Mouse (Mus musculus) lung, embryonic 16.5 days (tissue): ENCODE data around the gene Fbln2. TPM values are rescaled to one million over a fixed set of nuclear protein-coding genes. Genes with fewer than 3 reads are reported as not detected.

Experiments used
- ATAC-seq: fragments of 200-750 bp; cut with Nextera tagmentation; 2 replicates; pipeline ENCODE4 v1.8.0; 2017; ENCODE audit warnings: low read depth, mild to moderate bottlenecking, moderate library complexity
- H3K27ac ChIP-seq: fragments of 300-500 bp; sonication (generic); 2 replicates; pipeline ENCODE4 v1.5.1; 2014; ENCODE audit warnings: mild to moderate bottlenecking, control low read depth, low read length
- H3K27me3 ChIP-seq: fragments of 300-500 bp; sonication (generic); 2 replicates; pipeline ENCODE4 v1.6.1; 2014; ENCODE audit warnings: low read depth, low read length, mixed read lengths; ENCODE audit not compliant: control insufficient read depth, insufficient read depth
- H3K36me3 ChIP-seq: fragments of 300-500 bp; sonication (generic); 2 replicates; pipeline ENCODE4 v1.6.1; 2014; ENCODE audit warnings: low read length; ENCODE audit not compliant: control insufficient read depth, insufficient read depth
- H3K4me1 ChIP-seq: fragments of 300-500 bp; sonication (generic); replicated peaks from 2 replicates; pipeline ENCODE4 v1.6.1; 2014; ENCODE audit warnings: low read length, mixed read lengths; ENCODE audit not compliant: control insufficient read depth, insufficient read depth
- H3K4me2 ChIP-seq: fragments of 300-500 bp; sonication (generic); 2 replicates; pipeline ENCODE4 v1.6.1; 2014; ENCODE audit warnings: low read depth, low read length, control low read depth
- H3K4me3 ChIP-seq: fragments of 300-500 bp; sonication (generic); 2 replicates; pipeline ENCODE4 v1.5.1; 2014; ENCODE audit warnings: mild to moderate bottlenecking, low read length, control low read depth
- H3K9ac ChIP-seq: fragments of 300-500 bp; sonication (generic); 2 replicates; pipeline ENCODE4 v1.6.1; 2014; ENCODE audit warnings: low read length, control low read depth
- H3K9me3 ChIP-seq: fragments of 300-500 bp; sonication (generic); 2 replicates; pipeline ENCODE4 v1.6.1; 2016; ENCODE audit warnings: low read length; ENCODE audit not compliant: control insufficient read depth
- WGBS: fragments of 180-500 bp; shearing (Covaris S2); extraction: QIAGEN DNeasy Blood & Tissue Kit; methylation state at CpG from one replicate; pipeline ENCODE4 v1.1.7; 2014; 5-methylcytosine and 5-hydroxymethylcytosine counted together
- polyA plus RNA-seq: library from polyadenylated mRNA; unstranded; fragments of >200 nt; fragmentation: Nextera tagmentation; extraction: Ambion mirVana; gene quantifications from 2 replicates; pipeline ENCODE4 v1.2.1, GENCODE M21; 2015

The Fbln2 gene
- polyA plus RNA-seq, 1 experiment from 2014 or later = 68.5 TPM

- no peak for ATAC-seq
- WGBS = 78% methylated on average over 3 of the region's 3 CpGs
Measured at GRCm38 (mm10) chr6:91174211-91174610, 38.0 kb upstream of the Fbln2 start.

GRCm38 (mm10) chr6:91180767-91181171 lies 31.5 kb upstream of the Fbln2 start:
- Histone ChIP-seq H3K4me2 (no peak overlapping the region), H3K36me3 (no peaks in the 10 kb centered on the region), H3K9ac (no peak overlapping the region), H3K4me3 (no peak overlapping the region), H3K4me1 (peaks cover 3% of the 10 kb centered on the region), H3K27ac (no peak overlapping the region), H3K9me3 (no peaks in the 10 kb centered on the region), H3K27me3 (no peaks in the 10 kb centered on the region)
- 55% methylated on average over 9 of the region's 9 CpGs for WGBS
- ATAC-seq = no peak

More at GRCm38 (mm10) chr6:91174211-91174610, 38.0 kb upstream of the Fbln2 start:
- Histone ChIP-seq H3K4me3 (no peak overlapping the region), H3K4me1 (no peaks in the 10 kb centered on the region), H3K9ac (no peak overlapping the region), H3K27ac (no peak overlapping the region), H3K36me3 (no peaks in the 10 kb centered on the region), H3K9me3 (no peaks in the 10 kb centered on the region), H3K27me3 (no peaks in the 10 kb centered on the region), H3K4me2 (no peak overlapping the region)

DNA sequence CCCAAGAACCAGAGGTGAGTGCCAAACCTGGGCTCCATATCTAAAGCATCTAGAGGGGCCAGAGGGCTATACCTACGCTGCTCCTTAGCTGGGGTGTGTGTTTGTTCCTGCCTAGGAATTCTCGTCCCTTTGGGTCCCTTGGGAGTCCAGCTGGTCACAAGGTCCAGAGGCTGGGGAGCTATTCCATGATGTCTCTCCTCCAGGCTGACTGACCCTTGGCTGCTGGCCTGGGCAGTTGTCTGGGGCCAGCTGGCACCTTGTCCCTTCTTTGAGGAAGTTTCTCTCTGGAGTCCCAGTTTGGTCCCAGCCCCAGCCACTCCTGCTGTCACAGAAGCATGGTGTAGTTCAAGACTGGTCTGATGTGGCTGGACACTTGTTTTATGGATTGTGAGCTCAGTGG lies 30.9 kb upstream of the Fbln2 start:
- no peak overlapping the region for H3K27ac ChIP-seq
- H3K9me3 ChIP-seq = no peaks in the 10 kb centered on the region
- no peaks in the 10 kb centered on the region for H3K27me3 ChIP-seq
- H3K9ac ChIP-seq = no peak overlapping the region
- 46% methylated on average over 2 of the region's 2 CpGs for WGBS
- ATAC-seq = no peak
- no peaks in the 10 kb centered on the region for H3K36me3 ChIP-seq
- peaks cover 3% of the 10 kb centered on the region for H3K4me1 ChIP-seq
- no peak overlapping the region for H3K4me3 ChIP-seq
- no peak overlapping the region for H3K4me2 ChIP-seq

- H3K4me2 ChIP-seq = no peak overlapping the region
- H3K9ac ChIP-seq = no peak overlapping the region
- no peak for ATAC-seq
- H3K4me3 ChIP-seq = no peak overlapping the region
- 73% methylated on average over 4 of the region's 4 CpGs for WGBS
- no peaks in the 10 kb centered on the region for H3K27me3 ChIP-seq
- no peaks in the 10 kb centered on the region for H3K36me3 ChIP-seq
- no peak overlapping the region for H3K27ac ChIP-seq
- no peaks in the 10 kb centered on the region for H3K9me3 ChIP-seq
- peaks cover 3% of the 10 kb centered on the region for H3K4me1 ChIP-seq
Measured at GRCm38 (mm10) chr6:91182075-91182490, 30.2 kb upstream of the Fbln2 start.

- H3K9me3 ChIP-seq = no peaks in the 10 kb centered on the region
- no peak overlapping the region for H3K4me2 ChIP-seq
- peaks cover 3% of the 10 kb centered on the region for H3K4me1 ChIP-seq
- no peak overlapping the region for H3K4me3 ChIP-seq
- no peak for ATAC-seq
- H3K9ac ChIP-seq = no peak overlapping the region
- WGBS = 18% methylated on average over 1 of the region's 1 CpGs
- H3K36me3 ChIP-seq = no peaks in the 10 kb centered on the region
- no peak overlapping the region for H3K27ac ChIP-seq
- H3K27me3 ChIP-seq = no peaks in the 10 kb centered on the region
Measured at GRCm38 (mm10) chr6:91183041-91183440, 29.2 kb upstream of the Fbln2 start.

- H3K4me1 ChIP-seq = peaks cover 3% of the 10 kb centered on the region
- H3K9ac ChIP-seq = no peak overlapping the region
- ATAC-seq = no peak
- WGBS = 56% methylated on average over 2 of the region's 2 CpGs
- no peak overlapping the region for H3K4me3 ChIP-seq
- no peak overlapping the region for H3K4me2 ChIP-seq
- H3K27ac ChIP-seq = no peak overlapping the region
- no peaks in the 10 kb centered on the region for H3K36me3 ChIP-seq
- no peaks in the 10 kb centered on the region for H3K9me3 ChIP-seq
- H3K27me3 ChIP-seq = no peaks in the 10 kb centered on the region
Measured at GRCm38 (mm10) chr6:91183980-91184379, 28.3 kb upstream of the Fbln2 start.

- no peak overlapping the region for H3K4me2 ChIP-seq
- no peaks in the 10 kb centered on the region for H3K27me3 ChIP-seq
- peaks cover 3% of the 10 kb centered on the region for H3K4me1 ChIP-seq
- H3K4me3 ChIP-seq = no peak overlapping the region
- H3K36me3 ChIP-seq = no peaks in the 10 kb centered on the region
- WGBS = 58% methylated on average over 3 of the region's 3 CpGs
- no peaks in the 10 kb centered on the region for H3K9me3 ChIP-seq
- H3K27ac ChIP-seq = no peak overlapping the region
- no peak overlapping the region for H3K9ac ChIP-seq
- ATAC-seq = no peak
Measured at GRCm38 (mm10) chr6:91184776-91185175, 27.5 kb upstream of the Fbln2 start.

DNA sequence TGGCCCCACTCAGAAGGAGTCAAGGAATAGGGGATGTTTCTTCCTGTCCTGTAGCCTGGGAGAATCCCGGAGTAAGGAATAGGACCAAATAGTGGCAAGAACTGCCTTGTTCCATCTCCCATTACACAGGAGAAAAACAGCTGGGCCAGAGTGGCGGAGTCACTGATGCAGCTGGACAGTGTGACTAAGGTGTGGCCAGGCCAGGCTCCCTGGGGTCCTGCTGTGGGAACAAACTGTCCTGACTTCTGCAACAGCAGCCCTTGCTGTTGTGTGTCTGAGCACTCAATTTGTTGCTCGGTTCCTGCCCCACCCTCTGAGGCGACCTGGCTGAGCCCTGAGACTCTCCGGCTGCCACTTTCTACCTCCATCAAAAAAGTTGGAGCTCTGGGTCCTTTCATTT lies 26.8 kb upstream of the Fbln2 start:
- Histone ChIP-seq H3K27ac (no peak overlapping the region), H3K4me1 (peaks cover 3% of the 10 kb centered on the region), H3K36me3 (no peaks in the 10 kb centered on the region), H3K4me3 (no peak overlapping the region), H3K9ac (no peak overlapping the region), H3K27me3 (no peaks in the 10 kb centered on the region), H3K4me2 (no peak overlapping the region), H3K9me3 (no peaks in the 10 kb centered on the region)
- 71% methylated on average over 5 of the region's 5 CpGs for WGBS
- ATAC-seq = no peak

DNA sequence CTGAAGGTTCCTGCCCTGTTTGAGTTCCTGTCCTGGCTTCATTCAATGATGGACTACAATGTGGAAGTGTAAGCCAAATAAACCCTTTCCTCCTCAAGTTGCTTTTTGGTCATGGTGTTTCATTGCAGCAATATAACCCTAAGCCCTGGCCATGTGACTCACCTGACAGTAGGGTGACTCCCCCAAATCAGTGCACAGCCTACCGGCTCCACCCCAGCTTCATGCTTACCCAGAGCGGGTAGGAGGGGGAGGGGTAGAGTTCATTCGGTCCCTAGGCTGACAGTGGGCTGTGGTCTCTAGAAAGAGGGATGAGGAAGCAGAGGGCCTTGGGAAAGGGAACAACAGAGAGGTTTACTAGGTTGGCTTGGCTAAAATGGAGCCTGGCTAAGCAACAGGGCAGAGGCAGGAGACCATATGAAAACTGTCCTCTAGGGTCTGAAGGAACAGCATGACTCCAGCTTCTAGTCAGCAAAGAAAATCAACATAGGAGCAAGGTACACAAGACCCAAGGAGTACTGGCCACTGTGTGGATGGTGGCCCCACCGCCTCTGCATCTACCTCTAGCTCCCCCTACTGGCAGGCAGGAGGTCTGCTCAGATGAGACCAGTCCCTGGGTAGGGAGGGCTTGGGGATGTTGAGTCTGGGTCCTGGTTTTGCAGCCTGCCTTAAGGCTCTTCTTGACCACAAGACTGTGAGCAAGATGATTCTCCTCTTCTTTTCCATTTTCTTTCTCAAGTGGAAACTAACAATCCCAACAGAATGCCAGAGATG lies 25.9 kb upstream of the Fbln2 start:
- WGBS = 53% methylated on average over 4 of the region's 4 CpGs
- H3K4me3 ChIP-seq = no peak overlapping the region
- no peak overlapping the region for H3K27ac ChIP-seq

More for the DNA sequence above, 25.9 kb upstream of the Fbln2 start:
- no peaks in the 10 kb centered on the region for H3K27me3 ChIP-seq
- ATAC-seq = no peak
- no peaks in the 10 kb centered on the region for H3K9me3 ChIP-seq
- no peak overlapping the region for H3K9ac ChIP-seq
- H3K4me1 ChIP-seq = no peaks in the 10 kb centered on the region
- H3K36me3 ChIP-seq = no peaks in the 10 kb centered on the region
- H3K4me2 ChIP-seq = no peak overlapping the region
